In genomic region chr5:114072262-114072661, GRCm38 (mm10) we compare ENCODE assay signal across 1 mouse cellular context.
TF ChIP-seq lines count a peak whose summit lies in the region.

No protein-coding gene starts in this region.

TF ChIP-seq in CH12.LX, 34 proteins besides CTCF, POLR2A, EP300 and RAD21:
- TF ChIP-seq MEF2A (IDR thresholded peaks at IDR 0.05; ENCODE audit: borderline replicate concordance, low read depth, low read length) (peak; percentile 62; the same call in 1 of the 2 replicates), ETS1 (conservative IDR thresholded peaks at IDR 0.05; ENCODE audit: low read depth, low read length) (peak; percentile 68), MYC (IDR thresholded peaks at IDR 0.05; ENCODE audit: low read depth, low read length) (0 out of 2 replicates have a peak, but pooled peaks have one; percentile 20), ELF1 (IDR thresholded peaks at IDR 0.05; ENCODE audit: low read depth, low read length) (peak; percentile 33; the same call in 1 of the 2 replicates), IRF4 (IDR thresholded peaks at IDR 0.05; ENCODE audit: low read depth, low read length) (no peak; the same call in 1 of the 2 replicates), TCF12 (IDR thresholded peaks at IDR 0.05; ENCODE audit: low read depth, low read length) (peak; percentile 66; the same call in 1 of the 2 replicates), SMC3 (IDR thresholded peaks at IDR 0.05; ENCODE audit: low read depth, low read length) (no peak), BHLHE40 (IDR thresholded peaks at IDR 0.05; ENCODE audit: low read depth, low read length) (peak; percentile 81), CHD1 (IDR thresholded peaks at IDR 0.05; ENCODE audit: low read depth, low read length) (peak; percentile 46; the same call in 1 of the 2 replicates), CHD2 (IDR thresholded peaks at IDR 0.05; ENCODE audit: low read length) (peak; percentile 57), ZNF384 (IDR thresholded peaks at IDR 0.05; ENCODE audit: low read depth, low read length) (peak; percentile 94), HCFC1 (IDR thresholded peaks at IDR 0.05; ENCODE audit: low read depth, low read length) (no peak), MXI1 (IDR thresholded peaks at IDR 0.05; ENCODE audit: low read depth, low read length) (peak; percentile 97)
